Mouse (Mus musculus): Measurements from ENCODE around the gene Klhl26.

Gene Klhl26

DNA sequence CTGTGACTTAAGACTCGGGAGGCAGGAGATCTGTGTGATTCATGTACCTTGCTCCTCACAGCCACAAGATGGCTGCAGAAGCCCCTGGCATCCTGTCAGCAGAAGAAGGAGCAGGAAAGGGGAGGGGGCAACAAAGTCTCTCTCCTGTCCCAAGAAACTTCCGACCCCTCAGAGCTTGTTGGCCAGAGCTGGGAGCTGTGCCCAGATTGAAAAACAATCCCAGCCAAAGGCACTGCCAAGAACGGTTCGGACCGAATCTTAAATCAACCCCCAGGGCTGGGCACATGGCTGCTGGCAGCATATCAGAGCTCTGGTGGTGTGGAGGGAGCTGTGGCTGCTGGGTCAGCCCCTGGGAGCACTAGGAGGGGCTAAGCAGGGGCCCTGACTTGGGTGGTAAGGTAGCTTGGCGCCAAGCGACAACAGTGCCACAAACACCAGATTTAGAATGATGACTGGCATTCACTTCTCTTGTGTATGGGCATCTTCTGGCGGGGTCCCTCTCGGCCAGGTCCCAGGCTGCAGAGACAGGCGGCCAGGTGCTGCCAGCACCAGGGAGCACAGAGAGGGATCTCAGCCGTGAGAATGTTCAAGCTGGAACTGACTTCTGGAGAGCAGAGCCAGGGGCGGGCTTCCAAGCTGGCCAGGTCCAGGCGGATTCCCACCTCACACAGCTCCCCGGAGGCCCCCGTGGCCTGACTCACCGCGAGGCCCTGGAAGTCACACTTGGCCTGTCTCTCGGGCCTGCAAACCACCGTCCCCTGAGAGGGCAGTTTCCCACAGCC, 28.9 kb downstream of the Klhl26 start:
- peak; percentile 60 for DNase-seq (ENCODE audit: low read depth, low spot score)

DNA sequence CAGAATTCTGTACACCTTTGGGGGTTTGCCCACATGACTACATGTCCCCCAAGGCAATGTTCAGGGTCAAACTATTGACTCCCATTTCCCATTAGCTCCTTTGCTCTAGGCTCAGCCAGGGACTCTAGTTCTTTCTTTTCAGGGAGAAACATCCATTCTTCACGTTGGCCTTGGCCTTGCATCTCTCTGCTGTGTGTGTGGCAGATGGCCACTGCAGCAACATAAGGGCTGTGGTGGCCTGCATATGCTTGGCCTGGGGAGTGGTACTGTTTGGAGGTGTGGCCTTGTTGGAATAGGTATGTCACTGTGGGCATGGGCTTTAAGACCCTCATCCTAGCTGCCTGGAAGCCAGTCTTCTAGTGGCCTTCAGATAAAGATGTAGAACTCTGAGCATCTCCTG, 30.8 kb downstream of the Klhl26 start:
- no peak for DNase-seq (ENCODE audit: low read depth, low spot score)

DNA sequence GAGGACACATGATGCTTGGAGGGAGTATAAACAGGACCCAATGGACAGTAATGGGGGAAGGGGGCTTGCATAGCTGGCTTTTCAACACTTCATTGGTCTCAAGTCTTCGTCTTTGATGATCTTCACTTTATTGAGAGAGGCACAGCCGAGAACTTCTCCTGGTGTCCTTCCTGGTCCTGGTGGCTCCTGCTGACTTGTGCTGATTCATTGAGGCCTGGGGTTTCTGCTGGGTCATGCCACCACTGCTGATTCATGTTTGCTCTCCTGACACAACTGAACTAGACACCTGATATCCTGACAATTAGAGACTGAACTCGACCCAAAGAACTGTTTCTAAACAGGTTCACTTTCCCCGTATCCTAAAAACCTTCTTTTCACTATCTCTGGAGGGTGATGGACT, 33.4 kb downstream of the Klhl26 start:
- DNase-seq (ENCODE audit: low read depth, low spot score), result no peak

DNA sequence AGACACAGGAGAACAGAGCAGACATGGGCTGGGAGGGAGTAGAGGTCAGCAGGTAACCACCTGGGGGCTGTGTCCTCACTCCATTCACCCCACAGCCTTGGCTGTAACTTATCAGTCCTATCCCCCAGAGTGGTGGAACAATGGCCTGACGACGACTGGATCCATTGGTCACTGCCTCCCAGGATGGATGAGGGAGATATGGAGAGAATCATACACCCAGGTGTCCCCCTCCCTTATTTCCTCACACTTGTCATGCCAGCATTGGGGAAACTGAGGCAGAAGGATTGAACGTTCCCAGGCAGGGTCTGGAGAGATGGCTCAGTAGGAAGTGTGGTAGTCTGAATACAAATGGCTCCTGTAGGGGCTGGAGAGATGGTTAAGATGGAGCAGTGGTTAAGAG, 35.2 kb downstream of the Klhl26 start:
- DNase-seq (ENCODE audit: low read depth, low spot score), result no peak

DNA sequence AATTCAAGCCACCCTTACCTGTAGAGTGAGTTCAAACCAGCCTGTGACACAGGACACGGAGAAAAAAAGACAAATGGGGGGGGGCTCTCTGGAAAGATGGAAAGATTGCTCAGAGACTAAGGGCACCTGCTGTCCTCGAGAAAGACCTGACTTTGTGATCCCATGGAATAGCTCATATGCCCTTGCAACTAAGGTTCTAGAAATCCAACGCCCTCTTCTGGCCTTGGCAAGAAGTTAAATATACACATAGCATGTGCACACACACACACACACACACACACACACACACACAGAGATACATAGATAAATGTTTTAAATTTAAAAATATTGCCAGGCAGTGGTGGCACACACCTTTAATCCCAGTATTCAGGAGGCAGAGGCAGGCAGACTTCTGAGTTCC, 36.5 kb downstream of the Klhl26 start:
- no peak for DNase-seq (ENCODE audit: low read depth, low spot score)

DNA sequence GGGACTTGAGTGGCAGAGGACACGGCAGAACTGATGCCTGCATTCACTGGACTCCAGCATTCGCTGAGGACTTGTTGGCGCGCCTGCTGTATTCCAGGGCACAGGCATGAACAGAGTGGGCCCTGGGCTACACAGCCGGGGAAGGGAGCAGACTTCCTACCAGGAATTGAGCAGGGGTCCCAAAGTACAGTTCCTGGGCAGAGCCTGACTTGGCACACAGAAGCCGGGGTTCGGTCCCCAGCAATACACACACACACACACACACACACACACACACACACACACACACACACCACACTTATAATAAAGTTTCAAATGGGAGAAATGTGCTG, 37.0 kb downstream of the Klhl26 start:
- no peak for DNase-seq (ENCODE audit: low read depth, low spot score)

DNA sequence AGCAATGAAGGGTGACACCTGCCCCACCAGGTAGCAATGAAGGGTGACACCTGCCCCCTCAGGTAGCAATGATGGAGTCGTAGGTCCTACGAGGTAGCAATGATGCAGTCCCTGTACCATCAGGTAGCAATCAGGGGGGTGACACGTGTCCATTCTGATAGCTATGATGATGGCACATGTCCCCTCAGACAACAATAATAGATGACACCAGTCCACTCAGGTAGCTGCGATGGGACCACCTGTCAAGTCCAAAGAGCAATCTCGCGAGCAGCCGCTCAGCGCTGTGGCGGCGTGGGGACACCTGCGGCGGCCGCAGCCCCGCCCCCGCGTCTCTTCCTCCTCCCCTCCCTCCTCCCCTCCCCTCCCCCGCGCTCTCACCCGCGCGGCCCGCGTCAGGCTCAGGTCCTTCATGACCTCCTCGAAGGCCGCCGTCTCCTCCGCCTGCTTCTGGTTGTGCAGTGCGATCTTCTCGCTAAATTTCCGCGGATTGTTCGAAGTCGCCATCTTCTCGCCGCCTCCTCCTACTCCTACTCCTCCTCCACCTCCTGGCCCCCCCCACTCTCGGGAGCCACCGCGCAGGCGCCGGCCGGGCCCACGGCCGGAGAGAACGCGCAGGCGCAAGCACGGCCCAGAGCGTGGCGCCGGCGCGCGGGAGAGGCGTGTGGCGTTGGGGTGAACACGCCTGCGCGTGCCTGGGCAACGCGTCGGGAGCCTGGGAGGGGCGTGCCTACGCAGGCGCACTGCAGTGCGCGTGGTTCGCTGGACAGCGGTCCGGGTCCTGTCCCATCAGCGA, 37.5 kb downstream of the Klhl26 start, which contains the start of gene Crtc1:
Gene Crtc1, minus strand, starts transcription at position 525 of the 793 bp plus-strand sequence.
- DNase-seq (ENCODE audit: low read depth, low spot score), result peak; percentile 97

DNA sequence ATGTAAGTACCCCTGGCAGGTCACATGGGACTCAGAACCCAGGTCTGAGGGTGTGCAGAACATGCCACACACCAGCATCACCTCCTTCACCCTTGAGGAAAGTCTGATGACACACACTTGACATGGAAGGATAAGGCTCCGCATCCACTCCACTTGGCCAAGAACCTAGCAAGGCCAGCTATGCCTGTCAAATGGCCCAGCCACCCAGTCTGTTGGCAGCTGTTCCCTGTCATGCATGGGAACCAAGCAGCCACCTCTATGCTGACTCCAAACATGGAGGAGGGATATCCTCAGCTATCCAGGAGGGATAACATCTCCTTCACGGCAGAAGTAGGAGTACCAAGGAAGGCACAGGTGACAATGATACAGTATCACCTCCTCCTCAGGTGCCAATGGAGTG, 38.3 kb downstream of the Klhl26 start:
- DNase-seq (ENCODE audit: low read depth, low spot score), result no peak

DNA sequence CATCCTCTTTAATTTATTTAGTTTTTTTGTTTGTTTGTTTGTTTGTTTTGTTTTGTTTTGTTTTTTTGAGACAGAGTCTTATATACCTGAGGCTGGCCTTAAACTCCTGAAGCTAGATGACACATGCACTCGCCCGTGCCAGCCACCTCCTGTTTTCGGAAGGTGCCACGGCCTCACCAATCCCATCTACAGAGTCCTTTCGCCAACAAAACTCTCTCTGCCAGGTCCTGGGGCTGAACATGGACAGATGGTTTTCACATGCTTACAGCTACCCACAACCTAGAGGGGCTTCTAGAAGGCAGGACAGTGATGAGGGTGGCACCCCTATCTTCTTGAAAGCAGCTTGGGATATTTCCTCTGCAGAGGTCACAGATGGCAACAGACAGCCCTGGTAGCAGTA, 41.6 kb downstream of the Klhl26 start:
- no peak for DNase-seq (ENCODE audit: low read depth, low spot score)

DNA sequence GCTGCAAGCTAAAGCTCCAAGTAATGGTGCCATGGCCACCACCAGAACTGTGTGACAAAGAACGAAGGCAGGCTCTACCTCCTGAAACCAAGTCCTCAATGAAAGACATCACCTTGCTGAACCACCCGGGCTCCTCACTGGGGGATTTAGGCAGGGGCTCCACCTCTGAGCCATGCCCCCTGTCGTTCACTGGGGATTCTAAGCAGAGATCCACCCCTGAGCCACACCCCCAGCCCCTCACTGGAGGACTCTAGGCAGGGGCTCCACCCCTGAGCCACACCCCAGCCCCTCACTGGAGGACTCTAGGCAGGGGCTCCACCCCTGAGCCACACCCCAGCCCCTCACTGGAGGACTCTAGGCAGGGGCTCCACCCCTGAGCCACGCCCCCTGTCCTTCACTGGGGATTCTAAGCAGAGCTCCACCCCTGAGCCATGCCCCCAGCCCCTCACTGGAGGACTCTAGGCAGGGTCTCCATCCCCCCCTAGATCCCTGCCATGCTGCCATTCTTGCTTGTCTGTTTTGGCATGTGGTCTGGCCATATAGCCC, 43.7 kb downstream of the Klhl26 start:
- DNase-seq (ENCODE audit: low read depth, low spot score), result no peak

DNA sequence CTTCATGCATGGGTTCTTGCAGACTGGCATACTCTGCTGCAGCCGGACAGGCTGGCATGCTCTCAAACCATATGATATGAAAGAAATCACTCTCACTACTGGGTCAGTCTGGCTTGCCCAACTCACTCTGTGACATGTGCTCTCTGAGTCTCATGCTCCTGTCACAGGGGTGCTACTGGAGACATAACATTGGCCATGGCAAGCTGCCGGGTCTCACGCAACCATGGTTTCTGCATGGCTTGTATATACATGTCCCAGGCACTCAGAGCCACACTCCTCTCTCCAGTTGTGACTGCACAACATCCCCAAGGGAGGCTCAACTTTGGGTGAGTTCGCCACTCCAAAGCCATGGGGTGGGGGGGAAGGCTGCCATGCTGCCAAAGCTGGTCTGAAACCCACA, 45.6 kb downstream of the Klhl26 start:
- DNase-seq (ENCODE audit: low read depth, low spot score), result no peak

DNA sequence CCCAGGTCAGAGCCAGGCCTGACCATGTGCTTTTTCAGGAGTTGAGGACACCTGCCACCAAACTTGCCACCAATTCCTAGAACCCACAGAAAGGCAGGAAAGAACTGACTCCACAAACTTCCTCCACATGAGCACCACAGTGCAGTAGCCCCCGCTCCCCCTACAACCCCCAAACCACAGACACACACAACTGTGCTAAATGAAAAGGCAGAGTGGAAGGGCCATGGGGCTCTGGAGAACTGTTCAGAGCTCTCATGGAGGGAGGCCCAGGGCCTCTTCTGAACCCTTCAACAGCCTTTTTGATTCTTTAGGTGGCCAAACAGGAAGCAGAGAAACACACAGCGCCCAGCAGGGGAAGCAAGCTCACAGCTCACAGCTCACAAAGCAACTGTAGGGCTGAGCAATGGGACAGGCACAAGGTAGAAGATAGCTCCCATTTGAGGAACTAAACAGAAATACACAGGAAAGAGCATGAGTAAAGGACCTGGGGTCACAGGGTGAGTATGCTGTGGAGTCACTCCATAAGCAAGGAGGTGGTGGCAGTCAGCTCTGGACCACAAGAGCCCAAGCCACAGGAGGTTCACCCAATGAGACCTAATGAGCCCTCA, 50.4 kb downstream of the Klhl26 start:
- DNase-seq (ENCODE audit: low read depth, low spot score), result no peak

DNA sequence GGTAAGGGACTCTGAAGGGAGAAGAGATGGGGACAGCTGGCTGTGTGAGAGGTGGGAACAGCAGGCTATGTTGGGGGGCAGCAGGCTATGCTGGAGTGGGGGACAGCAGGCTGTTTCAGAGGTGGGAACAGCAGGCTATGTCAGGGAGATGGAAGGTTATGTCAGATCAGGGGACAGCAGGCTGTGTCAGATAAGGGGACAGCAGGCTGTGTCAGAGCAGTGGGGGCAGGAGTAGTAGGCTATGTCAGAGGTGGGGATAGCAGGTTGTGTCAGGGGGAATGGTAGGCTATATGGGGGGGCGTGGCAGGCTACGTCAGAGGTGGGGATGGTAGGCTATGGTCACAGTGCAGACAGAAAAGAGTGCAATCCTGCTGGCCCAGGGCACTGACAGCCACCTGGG, 54.0 kb downstream of the Klhl26 start:
- DNase-seq (ENCODE audit: low read depth, low spot score), result no peak

DNA sequence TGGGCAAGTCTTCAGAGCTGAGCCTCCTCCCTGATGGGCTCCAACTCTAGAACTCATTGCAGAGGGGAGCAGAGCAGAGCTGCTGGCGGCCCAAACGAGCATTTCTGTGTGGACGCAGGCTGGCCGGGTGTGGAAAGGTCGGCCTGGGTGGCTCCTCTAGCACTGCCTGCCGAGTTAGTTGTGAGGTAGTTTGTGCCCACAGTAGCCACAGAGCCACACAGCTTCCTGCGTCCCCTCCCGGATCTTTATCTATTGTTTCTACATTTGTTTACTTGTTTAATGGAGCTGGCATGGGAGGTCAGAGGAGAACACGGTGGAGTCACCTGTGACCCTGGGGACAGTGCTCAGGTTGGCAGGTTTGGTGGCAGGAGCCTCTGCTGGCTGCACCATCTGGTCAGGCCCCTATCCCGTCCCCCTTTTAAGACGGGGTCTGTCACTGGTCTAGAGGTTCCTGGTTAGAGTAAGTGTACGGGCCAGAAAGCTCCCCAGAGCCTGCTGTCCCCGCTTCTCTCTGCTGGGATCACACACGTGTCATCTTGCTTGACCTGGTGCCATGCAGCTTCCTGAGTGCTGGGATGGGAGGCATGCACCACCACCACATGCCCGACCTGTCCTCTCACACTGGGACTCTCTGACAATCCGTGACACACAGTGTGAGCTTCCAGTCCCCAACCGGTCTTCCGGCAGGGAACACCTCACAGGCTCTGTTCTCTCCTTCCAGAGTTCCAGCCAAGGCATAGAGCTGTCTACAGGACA, 55.2 kb downstream of the Klhl26 start:
- no peak for DNase-seq (ENCODE audit: low read depth, low spot score)

DNA sequence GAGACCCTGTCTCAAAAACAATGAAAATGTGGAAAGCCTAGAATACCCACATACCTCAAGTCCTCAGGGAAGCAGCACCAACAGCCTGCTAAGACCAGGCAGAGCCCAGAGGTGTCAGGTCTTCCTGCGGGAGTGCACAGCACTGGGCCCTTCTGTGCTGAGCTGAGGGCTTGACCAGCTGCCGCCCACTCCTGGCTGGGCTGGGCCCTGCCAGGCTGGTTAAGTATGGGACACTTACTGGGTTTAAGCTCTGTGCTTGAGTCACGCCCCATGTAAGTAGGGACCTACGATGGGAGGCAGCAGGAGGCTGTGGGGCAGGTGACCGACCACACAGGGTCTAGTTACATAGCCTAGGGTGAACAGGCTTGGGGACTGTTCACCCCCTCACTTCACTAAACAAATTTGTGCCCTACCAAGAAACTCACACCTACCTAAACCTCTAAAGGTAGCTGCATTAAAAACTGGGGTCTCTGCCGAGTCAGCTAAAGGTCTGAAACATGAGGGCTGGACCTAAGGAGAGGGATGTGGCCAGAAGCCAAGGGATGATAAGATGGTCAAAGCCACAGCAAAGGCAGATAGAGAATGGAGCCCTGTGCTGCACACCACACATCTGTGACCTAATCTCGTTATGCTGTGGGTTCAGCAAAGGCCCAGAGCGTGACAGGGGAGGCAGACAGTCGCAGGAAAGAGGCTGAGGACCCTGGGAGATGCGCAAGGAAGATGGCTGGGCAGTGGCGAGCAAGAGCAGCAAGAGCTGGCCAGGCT, 56.7 kb downstream of the Klhl26 start:
- no peak for DNase-seq (ENCODE audit: low read depth, low spot score)

DNA sequence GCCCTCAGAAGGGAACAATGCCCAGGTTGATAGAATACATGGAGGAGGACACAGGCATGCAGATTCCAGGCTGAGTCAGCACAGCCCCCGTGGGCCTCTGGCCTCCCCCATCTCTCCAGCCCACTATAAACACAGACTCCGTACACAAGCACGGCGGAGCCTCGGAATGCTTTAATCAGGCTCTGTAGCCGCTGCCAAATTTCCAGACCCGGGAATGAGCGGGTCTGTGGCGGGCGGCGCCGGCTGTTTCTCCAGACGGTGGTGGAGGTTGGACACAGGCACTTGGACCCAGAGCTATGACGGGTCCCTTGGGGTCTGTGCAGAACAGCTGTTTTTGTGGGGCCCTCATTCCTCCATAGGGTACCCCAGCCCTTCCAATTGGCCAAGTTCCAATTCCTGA, 57.8 kb downstream of the Klhl26 start:
- DNase-seq (ENCODE audit: low read depth, low spot score), result no peak

DNA sequence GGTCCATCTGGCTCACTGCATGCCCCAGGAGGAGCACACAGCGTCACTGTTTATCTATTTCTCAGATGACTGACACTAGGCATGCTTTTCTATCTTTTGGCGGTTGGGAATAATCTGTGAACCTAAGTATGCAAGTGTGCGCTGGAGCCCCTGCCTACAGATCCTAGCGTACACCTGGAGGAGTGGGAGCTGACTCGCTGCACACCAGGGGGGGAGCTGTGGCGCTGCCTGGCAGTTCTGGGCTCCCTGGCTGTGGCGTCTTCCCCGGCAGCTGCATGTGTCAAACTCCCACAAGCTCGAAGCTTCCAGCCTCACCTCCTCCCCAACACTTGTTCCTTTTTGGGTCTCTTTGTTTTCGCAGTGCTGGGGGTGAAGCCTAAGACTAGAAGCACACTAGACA, 58.9 kb downstream of the Klhl26 start:
- no peak for DNase-seq (ENCODE audit: low read depth, low spot score)

DNA sequence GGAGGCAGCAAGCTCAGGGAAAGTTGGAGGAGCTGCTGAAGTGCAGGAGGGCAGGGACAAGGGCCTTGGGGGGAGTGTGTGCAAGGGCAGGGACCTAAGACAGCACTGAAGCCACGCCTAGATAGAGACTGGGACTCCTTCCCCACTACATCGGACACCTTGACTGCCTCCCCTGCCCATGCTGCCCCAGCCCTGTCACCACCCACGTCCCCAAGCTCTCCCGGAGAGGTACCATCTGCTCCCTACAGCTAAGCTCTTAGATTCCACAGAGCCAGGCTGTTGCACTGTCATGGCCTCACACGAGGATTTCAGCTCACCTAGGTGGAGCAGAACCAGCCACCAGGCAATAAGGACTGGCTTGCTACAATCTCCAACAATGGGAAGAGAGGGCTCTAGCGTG, 59.8 kb downstream of the Klhl26 start:
- DNase-seq (ENCODE audit: low read depth, low spot score), result no peak

DNA sequence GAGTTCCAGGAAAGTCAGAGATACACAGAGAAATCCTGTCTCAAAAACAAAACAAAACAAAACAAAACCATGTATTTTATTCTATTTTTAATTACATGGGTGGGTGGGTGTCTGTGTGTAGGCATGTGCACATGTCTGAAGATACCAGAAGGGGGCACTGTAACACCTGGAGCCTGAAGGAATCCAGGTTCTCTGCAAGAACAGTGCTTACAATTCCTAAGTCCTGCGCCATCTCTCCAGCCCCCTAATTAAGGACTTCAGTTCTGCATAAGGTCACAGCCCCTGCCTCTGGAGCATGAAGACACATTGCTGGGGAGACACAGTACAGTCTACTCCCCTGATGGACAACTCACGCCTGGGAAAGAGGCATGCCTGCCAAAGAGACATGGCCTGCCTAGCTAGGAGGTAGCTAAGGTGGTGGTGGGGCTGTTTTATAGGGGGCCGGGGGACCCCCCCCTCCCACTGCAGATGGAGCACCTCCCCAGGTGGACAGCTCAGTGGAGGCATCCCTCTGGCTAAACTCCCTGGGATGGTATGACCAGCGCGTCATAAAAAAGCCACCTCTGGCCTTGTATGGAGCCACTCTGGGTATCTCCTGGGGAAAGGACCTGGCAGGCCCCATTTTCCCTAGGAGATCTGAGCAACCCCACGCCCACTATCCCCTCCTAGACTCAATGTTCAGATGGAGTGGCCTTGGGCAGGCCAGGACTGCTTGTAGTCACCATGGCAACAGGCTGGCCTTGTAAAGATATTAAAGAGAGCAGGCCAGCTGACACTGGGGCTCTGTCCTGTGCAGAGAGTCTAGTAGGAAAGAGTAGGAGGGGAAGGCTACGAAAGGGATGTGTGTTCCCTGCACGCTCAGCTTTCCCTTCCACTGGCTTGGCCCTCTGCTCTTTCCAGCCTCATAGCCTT, 61.0 kb downstream of the Klhl26 start:
- no peak for DNase-seq (ENCODE audit: low read depth, low spot score)
